Mouse (Mus musculus) kidney, embryonic 16.5 days (tissue): ENCODE measurements around the gene Doxl2. TPM values are rescaled to one million over a fixed set of nuclear protein-coding genes. Genes with fewer than 3 reads are reported as not detected.
"Not testable (repeated sequence)": the region's sequence is repeated elsewhere in the genome, so short reads cannot be mapped to it uniquely, and the experiment has no call there.

Source experiments
- ATAC-seq: fragments of 200-750 bp; cut with Nextera tagmentation; 2 replicates; pipeline ENCODE4 v1.8.0; 2017; ENCODE audit warnings: moderate TSS enrichment; ENCODE audit not compliant: low FRiP score, low TSS enrichment
- H3K27ac ChIP-seq: fragments of 300-500 bp; sonication (generic); 2 replicates; pipeline ENCODE4 v1.5.1; 2014; ENCODE audit warnings: low read length
- H3K27me3 ChIP-seq: fragments of 300-500 bp; sonication (generic); 2 replicates; pipeline ENCODE4 v1.6.1; 2014; ENCODE audit warnings: low read length, control low read depth, mixed read lengths; ENCODE audit not compliant: insufficient read depth
- H3K36me3 ChIP-seq: fragments of 300-500 bp; sonication (generic); 2 replicates; pipeline ENCODE4 v1.6.1; 2014; ENCODE audit warnings: low read length, control low read depth, mixed read lengths; ENCODE audit not compliant: insufficient read depth
- H3K4me1 ChIP-seq: fragments of 300-500 bp; sonication (generic); 2 replicates; pipeline ENCODE4 v1.6.1; 2014; ENCODE audit warnings: low read length, control low read depth, mixed read lengths; ENCODE audit not compliant: insufficient read depth
- H3K4me2 ChIP-seq: fragments of 300-500 bp; sonication (generic); replicated peaks from 2 replicates; pipeline ENCODE4 v1.6.1; 2014; ENCODE audit warnings: low read depth, low read length
- H3K4me3 ChIP-seq: fragments of 300-500 bp; sonication (generic); 2 replicates; pipeline ENCODE4 v1.5.1; 2014; ENCODE audit warnings: mild to moderate bottlenecking, low read length
- H3K9ac ChIP-seq: fragments of 300-500 bp; sonication (generic); replicated peaks from 2 replicates; pipeline ENCODE4 v1.6.1; 2014; ENCODE audit warnings: low read length
- H3K9me3 ChIP-seq: fragments of 300-500 bp; sonication (generic); 2 replicates; pipeline ENCODE4 v1.6.1; 2016; ENCODE audit warnings: low read length, control low read depth
- WGBS: fragments of 180-500 bp; shearing (Covaris S2); extraction: QIAGEN DNeasy Blood & Tissue Kit; methylation state at CpG from one replicate; pipeline ENCODE4 v1.1.7; 2014; 5-methylcytosine and 5-hydroxymethylcytosine counted together
- polyA plus RNA-seq: library from polyadenylated mRNA; unstranded; fragments of >200 nt; fragmentation: Nextera tagmentation; extraction: Ambion mirVana; gene quantifications from 2 replicates; pipeline ENCODE4 v1.2.1, GENCODE M21; 2015

Gene Doxl2
- polyA plus RNA-seq, 1 experiment from 2014 or later, result not detected

- H3K36me3 ChIP-seq, H3K9me3 ChIP-seq, H3K27me3 ChIP-seq, ATAC-seq, H3K4me2 ChIP-seq, H3K9ac ChIP-seq, H3K4me3 ChIP-seq, H3K4me1 ChIP-seq, H3K27ac ChIP-seq: not testable (repeated sequence)
- WGBS, result 28% methylated on average over 7 of the region's 7 CpGs
Measured at GRCm38 (mm10) chr6:48959151-48959550, 15.6 kb upstream of the Doxl2 start.

GRCm38 (mm10) chr6:48966696-48967095 lies 8.1 kb upstream of the Doxl2 start:
- not testable (repeated sequence) for H3K4me2 ChIP-seq, H3K4me1 ChIP-seq, H3K27ac ChIP-seq, H3K4me3 ChIP-seq, H3K36me3 ChIP-seq, H3K27me3 ChIP-seq, ATAC-seq, H3K9ac ChIP-seq, H3K9me3 ChIP-seq
- WGBS, result 92% methylated on average over 5 of the region's 5 CpGs

DNA sequence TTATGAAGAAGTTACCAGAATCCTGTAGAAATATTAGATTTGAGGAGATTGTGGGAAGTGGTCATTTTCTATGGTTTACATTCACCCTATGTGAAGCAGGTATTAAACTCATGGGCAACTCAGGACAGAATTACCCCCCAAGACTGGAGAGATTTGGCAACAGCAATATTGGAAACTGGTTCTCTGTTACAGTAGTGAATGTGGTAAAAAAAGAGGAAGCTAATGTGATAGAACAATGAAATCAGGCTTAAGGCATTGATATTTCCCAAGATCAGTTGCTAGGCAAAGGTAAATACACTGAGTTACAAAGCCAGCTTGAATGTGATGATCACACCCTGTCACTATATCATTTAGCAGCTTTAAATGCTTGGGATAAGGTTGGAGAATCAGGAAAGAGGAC lies 6.9 kb upstream of the Doxl2 start:
- no peak overlapping the region for H3K4me3 ChIP-seq
- H3K4me1 ChIP-seq, result no peaks in the 10 kb centered on the region
- H3K27me3 ChIP-seq, result no peaks in the 10 kb centered on the region
- no peak for ATAC-seq
- H3K36me3 ChIP-seq, result no peaks in the 10 kb centered on the region
- no peak overlapping the region for H3K9ac ChIP-seq
- no peaks in the 10 kb centered on the region for H3K9me3 ChIP-seq
- no peak overlapping the region for H3K4me2 ChIP-seq
- H3K27ac ChIP-seq, result no peak overlapping the region

GRCm38 (mm10) chr6:48979616-48980015 lies 4.9 kb downstream of the Doxl2 start:
- Histone ChIP-seq H3K36me3 (no peaks in the 10 kb centered on the region), H3K4me2 (no peak overlapping the region), H3K4me1 (no peaks in the 10 kb centered on the region), H3K27me3 (no peaks in the 10 kb centered on the region), H3K9me3 (no peaks in the 10 kb centered on the region), H3K27ac (no peak overlapping the region), H3K9ac (no peak overlapping the region), H3K4me3 (no peak overlapping the region)
- ATAC-seq, result no peak
- WGBS, result 59% methylated on average over 1 of the region's 1 CpGs

DNA sequence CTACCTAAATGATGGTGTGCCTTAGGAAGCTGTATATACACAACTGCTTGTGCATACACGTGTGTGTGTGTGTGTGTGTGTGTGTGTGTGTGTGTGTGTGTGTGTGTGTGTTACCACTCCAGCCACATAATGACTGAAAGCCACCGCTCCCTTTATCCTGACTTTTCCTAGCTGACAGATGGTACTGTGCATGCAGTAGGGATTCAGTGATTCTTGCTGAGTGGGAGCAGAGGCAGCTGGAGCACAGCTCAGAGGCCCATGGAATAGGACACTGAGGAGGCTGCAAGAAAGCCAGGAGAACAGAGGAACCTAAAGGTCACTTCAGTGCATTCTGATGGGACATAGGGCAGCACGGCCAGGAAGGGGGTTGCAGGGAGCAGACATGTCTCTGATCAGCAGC lies 7.5 kb downstream of the Doxl2 start:
- no peaks in the 10 kb centered on the region for H3K27me3 ChIP-seq
- no peaks in the 10 kb centered on the region for H3K36me3 ChIP-seq
- H3K4me1 ChIP-seq, result no peaks in the 10 kb centered on the region
- 79% methylated on average over 3 of the region's 3 CpGs for WGBS
- H3K4me3 ChIP-seq, result no peak overlapping the region
- no peak overlapping the region for H3K9ac ChIP-seq
- no peak overlapping the region for H3K4me2 ChIP-seq
- H3K9me3 ChIP-seq, result no peaks in the 10 kb centered on the region
- no peak overlapping the region for H3K27ac ChIP-seq
- ATAC-seq, result no peak

GRCm38 (mm10) chr6:48986444-48986990 lies 11.8 kb downstream of the Doxl2 start, which contains the start of gene Svs1:
Svs1 (plus strand) TSS chr6:48986861.
- Histone ChIP-seq H3K36me3 (no peaks in the 10 kb centered on the region), H3K4me2 (no peak within 1 kb of the TSS), H3K9me3 (no peaks in the 10 kb centered on the region), H3K9ac (no peak within 1 kb of the TSS), H3K4me3 (no peak within 1 kb of the TSS), H3K27me3 (no peaks in the 10 kb centered on the region), H3K4me1 (no peaks in the 10 kb centered on the region), H3K27ac (no peak within 1 kb of the TSS)
- ATAC-seq, result no peak
- WGBS, result 54% methylated on average over 7 of the region's 7 CpGs

DNA sequence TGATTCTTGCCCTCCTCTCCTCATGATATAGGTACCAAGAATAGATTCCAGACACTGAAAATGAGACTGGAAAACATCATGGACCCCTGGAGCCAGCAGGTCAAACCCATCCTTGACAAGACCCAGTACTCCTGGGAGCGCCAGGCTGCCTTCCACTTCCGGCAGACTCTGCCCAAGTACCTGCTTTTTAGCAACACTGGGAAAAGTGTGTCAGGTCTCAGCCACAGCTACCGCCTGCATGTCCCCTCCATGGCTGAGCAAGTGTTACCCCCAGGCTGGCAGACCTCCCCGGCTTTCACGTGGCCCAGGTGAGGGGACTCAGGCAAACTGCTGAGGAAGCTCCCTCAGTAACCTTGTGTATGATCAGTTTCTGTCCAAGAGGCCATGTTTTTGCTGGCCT lies 15.2 kb downstream of the Doxl2 start:
- Histone ChIP-seq H3K4me3 (no peak overlapping the region), H3K36me3 (no peaks in the 10 kb centered on the region), H3K9ac (no peak overlapping the region), H3K27ac (no peak overlapping the region), H3K4me1 (no peaks in the 10 kb centered on the region), H3K9me3 (no peaks in the 10 kb centered on the region), H3K27me3 (no peaks in the 10 kb centered on the region), H3K4me2 (no peak overlapping the region)
- no peak for ATAC-seq
- 92% methylated on average over 5 of the region's 5 CpGs for WGBS

DNA sequence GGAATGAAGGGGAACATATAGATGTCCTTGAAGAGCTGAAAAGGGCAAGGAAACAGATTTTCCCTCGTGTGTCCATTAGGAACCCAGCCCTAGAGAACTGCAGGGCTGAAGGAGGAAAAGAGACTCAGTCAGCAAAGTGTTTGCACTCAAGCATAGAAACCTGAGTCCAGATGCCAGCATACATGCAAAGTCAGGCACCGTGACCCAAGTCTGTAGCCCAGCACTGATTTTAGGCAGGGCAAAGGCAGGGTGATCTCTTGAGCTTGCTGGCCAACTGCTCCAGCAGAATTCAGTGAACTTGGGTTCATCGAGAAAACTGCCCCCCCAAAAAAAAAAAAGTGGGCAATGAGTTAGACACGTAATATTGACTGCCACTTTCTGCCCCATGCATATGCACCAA lies 17.2 kb downstream of the Doxl2 start:
- H3K4me1 ChIP-seq, result no peaks in the 10 kb centered on the region
- H3K27ac ChIP-seq, result no peak overlapping the region
- no peak overlapping the region for H3K4me3 ChIP-seq
- H3K4me2 ChIP-seq, result no peak overlapping the region
- no peaks in the 10 kb centered on the region for H3K9me3 ChIP-seq
- no peaks in the 10 kb centered on the region for H3K36me3 ChIP-seq
- ATAC-seq, result no peak
- H3K27me3 ChIP-seq, result no peaks in the 10 kb centered on the region
- WGBS, result 67% methylated on average over 4 of the region's 4 CpGs
- no peak overlapping the region for H3K9ac ChIP-seq

GRCm38 (mm10) chr6:48998186-48998585 lies 23.4 kb downstream of the Doxl2 start:
- 53% methylated on average over 6 of the region's 6 CpGs for WGBS
- ATAC-seq, result no peak

GRCm38 (mm10) chr6:48998796-48999195 lies 24.0 kb downstream of the Doxl2 start:
- Histone ChIP-seq H3K4me1 (no peaks in the 10 kb centered on the region), H3K9me3 (no peaks in the 10 kb centered on the region), H3K4me3 (no peak overlapping the region), H3K36me3 (no peaks in the 10 kb centered on the region), H3K27me3 (no peaks in the 10 kb centered on the region), H3K9ac (no peak overlapping the region), H3K27ac (no peak overlapping the region), H3K4me2 (no peak overlapping the region)
- 94% methylated on average over 4 of the region's 4 CpGs for WGBS
- no peak for ATAC-seq

More at GRCm38 (mm10) chr6:48998186-48998585, 23.4 kb downstream of the Doxl2 start:
- no peak overlapping the region for H3K4me2 ChIP-seq
- no peaks in the 10 kb centered on the region for H3K36me3 ChIP-seq
- no peaks in the 10 kb centered on the region for H3K9me3 ChIP-seq
- no peaks in the 10 kb centered on the region for H3K4me1 ChIP-seq
- no peak overlapping the region for H3K4me3 ChIP-seq
- no peak overlapping the region for H3K9ac ChIP-seq
- H3K27me3 ChIP-seq, result no peaks in the 10 kb centered on the region
- H3K27ac ChIP-seq, result no peak overlapping the region
